Mouse (Mus musculus): ENCODE data around the gene Syde1. TPM values are rescaled to one million over a fixed set of nuclear protein-coding genes. Genes with fewer than 3 reads are reported as not detected.

The Syde1 gene
- polyA plus RNA-seq, 1 experiment from 2014 or later, result 3.3 TPM

DNA sequence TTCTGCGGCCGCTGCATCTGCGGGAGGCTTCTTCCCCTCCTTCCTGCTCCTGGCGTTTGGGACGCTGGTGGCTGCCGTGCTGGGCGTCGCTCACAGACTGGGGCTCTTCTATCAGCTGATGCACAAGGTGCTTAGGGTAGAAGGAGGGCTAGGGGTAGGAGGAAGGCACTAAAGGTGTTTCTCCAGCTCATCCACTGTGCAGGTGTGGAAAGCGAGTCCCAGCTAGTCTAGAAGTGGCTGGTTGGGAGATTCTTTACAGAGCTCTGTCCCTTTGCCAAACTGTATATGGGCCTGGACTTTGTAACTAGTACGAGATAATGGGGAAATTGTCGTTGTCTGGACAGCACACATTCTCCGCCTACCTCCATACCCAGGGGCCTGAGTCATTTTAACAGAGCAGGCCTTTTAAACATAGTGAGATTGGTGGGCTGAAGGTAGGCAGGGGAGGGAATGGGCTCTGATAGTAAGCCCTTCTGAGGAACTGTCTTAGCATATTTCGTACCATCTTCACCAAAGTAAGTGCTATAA is 16.6 kb downstream of the Syde1 start:
- peaks cover 22% of the 10 kb centered on the region for H3K4me1 ChIP-seq
- H3K4me3 ChIP-seq (replicated peaks), result peak overlapping the region; percentile 63
- peak overlapping the region; percentile 92 for H3K27ac ChIP-seq (replicated peaks)
- H3K27me3 ChIP-seq (replicated peaks), result no peaks in the 10 kb centered on the region
- H3K36me3 ChIP-seq, result peaks cover 33% of the 10 kb centered on the region
- H3K9me3 ChIP-seq (replicated peaks), result no peaks in the 10 kb centered on the region
- peak overlapping the region; percentile 75 for H3K4me2 ChIP-seq
- WGBS, result 15% methylated on average over 13 of the region's 13 CpGs
- ATAC-seq (ENCODE audit: low FRiP score), result peak; percentile 26
- H3K9ac ChIP-seq (replicated peaks), result peak overlapping the region; percentile 58

DNA sequence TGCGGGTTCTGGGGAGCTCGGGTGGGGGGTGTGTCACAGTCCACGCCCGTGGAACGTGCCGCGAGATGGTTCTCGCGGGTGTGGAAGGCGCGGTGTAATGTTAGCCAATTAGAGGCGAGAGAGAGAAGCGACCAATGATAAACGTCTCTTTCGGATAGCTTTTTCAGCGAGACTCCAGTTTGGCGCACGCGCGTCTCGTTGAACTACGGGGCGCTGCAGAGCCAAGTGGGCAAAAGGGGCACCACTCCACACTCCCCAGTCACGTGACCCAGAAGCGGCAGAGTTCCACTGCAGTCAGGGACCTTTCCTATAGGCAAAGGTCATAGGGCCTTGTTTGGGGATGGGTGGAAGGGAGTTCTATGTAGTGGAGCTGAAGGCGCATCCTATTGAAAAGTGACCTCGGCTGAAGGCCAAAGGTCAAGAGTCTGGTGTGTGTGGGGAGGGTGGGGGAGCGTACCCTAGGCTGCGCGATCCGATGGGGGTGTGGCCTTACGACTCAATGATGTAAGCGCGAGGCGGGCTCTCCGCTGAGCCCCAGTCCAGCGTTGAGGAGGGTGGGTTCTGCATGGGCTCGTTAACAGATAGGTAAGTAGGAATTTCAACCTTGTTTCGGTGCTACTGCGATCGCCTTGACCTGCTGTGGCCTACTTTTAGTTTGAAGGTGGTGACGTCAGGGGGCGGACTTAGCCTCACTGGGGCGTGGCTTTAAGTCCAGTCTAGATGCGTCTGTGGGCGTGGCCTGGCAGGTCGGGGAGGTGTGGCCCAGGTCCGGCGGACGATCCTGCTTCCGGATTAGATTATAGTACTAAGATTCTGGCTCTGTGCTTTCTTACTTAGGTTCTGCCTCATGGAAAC is 17.3 kb downstream of the Syde1 start, which contains the start of gene Ilvbl:
TSS of gene Ilvbl (plus strand) at position 97 of the 855 bp plus-strand sequence.
- peak within 1 kb of the TSS; percentile 63 for H3K4me3 ChIP-seq (replicated peaks)
- H3K27ac ChIP-seq (replicated peaks), result peak within 1 kb of the TSS; percentile 92
- no peaks in the 10 kb centered on the region for H3K27me3 ChIP-seq (replicated peaks)
- under 1% methylated on average over 51 of the region's 51 CpGs for WGBS
- peak; percentile 93 for ATAC-seq (ENCODE audit: low FRiP score)
- peak within 1 kb of the TSS; percentile 75 for H3K4me2 ChIP-seq
- H3K9me3 ChIP-seq (replicated peaks), result no peaks in the 10 kb centered on the region
- peak within 1 kb of the TSS; percentile 58 for H3K9ac ChIP-seq (replicated peaks)
- peaks cover 22% of the 10 kb centered on the region for H3K4me1 ChIP-seq
- peaks cover 27% of the 10 kb centered on the region for H3K36me3 ChIP-seq

DNA sequence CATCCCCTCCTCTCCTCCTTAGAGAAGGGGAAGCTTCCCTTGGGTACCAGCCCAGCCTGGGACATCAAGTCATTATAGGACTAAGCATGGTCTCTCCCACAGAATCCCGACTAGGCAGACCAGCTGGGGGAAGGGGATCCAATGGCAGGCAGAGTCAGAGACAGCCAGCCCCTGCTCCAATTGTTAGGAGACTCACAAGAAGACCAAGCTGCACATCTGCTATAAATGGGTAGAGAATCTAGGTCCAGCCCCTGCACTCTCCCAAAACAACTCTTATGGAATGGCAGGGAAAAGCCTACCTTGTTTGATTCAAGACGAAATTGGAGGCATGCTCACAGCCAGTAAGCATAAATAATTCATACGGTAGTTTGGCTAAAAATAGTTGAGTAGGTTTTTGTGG is 18.5 kb downstream of the Syde1 start:
- no peak overlapping the region for H3K9ac ChIP-seq (replicated peaks)
- H3K4me3 ChIP-seq (replicated peaks), result no peak overlapping the region
- no peaks in the 10 kb centered on the region for H3K27me3 ChIP-seq (replicated peaks)
- H3K36me3 ChIP-seq, result peaks cover 14% of the 10 kb centered on the region
- no peaks in the 10 kb centered on the region for H3K9me3 ChIP-seq (replicated peaks)
- H3K4me2 ChIP-seq, result no peak overlapping the region; the same call in 1 of the 2 replicates
- H3K27ac ChIP-seq (replicated peaks), result peak overlapping the region; percentile 92; the same call in 1 of the 2 replicates
- H3K4me1 ChIP-seq, result peaks cover 22% of the 10 kb centered on the region
- no peak for ATAC-seq (ENCODE audit: low FRiP score)
- 78% methylated on average over 3 of the region's 3 CpGs for WGBS

DNA sequence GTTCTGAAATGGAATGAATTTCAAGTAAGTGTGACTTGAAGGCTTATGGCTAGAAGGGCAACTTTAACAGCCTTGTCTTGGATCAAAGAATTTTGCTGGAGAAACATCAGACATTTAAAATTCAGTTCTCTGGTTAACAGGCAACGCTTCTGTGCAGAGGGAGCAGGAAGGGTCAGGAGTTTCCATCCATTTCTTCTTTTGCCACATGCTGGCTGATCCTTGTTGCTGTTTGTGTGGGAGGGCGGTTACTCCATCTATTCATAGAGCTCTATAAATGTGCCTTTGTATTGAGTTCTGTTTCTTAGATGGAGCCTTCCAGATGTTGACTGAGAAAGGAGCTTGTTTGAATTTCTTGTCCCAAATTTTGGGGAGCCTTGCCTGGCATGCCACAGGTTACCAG is 20.9 kb downstream of the Syde1 start:
- no peaks in the 10 kb centered on the region for H3K9me3 ChIP-seq (replicated peaks)
- no peak overlapping the region for H3K9ac ChIP-seq (replicated peaks)
- H3K4me2 ChIP-seq, result no peak overlapping the region
- H3K27me3 ChIP-seq (replicated peaks), result no peaks in the 10 kb centered on the region
- ATAC-seq (ENCODE audit: low FRiP score), result no peak
- WGBS, result 69% methylated on average over 2 of the region's 2 CpGs
- no peak overlapping the region for H3K27ac ChIP-seq (replicated peaks)
- peaks cover 12% of the 10 kb centered on the region for H3K4me1 ChIP-seq
- H3K4me3 ChIP-seq (replicated peaks), result no peak overlapping the region
- H3K36me3 ChIP-seq, result no peaks in the 10 kb centered on the region

DNA sequence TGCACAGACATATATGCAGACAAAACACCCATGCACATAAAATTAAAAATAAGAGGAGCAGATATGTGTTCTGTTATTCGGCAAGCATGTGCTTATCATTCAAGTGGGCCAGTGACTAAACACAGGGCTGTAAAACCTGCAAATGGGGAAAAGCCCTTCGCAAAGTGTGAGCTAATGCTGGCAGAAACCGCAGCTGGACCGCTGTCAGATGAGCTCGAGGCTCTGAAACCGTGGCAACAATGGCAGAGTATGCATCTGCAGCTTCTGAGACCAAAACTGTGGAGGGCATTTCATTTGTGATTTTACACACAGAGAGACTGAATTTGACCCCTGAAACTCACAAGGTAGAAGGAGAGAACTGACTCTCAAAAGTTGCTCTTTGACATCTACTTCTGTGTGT is 21.3 kb downstream of the Syde1 start:
- 58% methylated on average over 6 of the region's 6 CpGs for WGBS
- no peak for ATAC-seq (ENCODE audit: low FRiP score)
- no peak overlapping the region for H3K4me2 ChIP-seq

DNA sequence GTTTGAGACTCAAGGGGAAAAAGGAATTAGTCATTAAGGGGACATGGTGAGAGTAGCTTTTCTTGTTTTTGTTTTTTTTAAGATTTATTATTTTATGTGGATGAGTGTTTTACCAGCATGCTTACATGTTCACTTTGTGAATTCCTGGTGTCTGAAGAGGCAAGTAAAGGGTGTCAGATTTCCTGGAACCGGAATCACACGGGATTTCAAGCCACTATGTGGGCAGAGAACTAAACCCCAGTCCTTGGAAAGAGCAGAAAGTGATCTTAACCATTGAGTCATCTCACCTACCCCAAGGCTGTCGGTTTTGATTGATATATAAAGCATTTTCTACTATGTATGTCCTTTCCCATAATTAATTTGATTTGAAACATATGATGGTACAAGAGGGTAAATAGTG is 22.1 kb downstream of the Syde1 start:
- Histone ChIP-seq H3K27me3 (replicated peaks) (no peaks in the 10 kb centered on the region), H3K4me1 (0 out of 2 replicates have a peak, but pooled peaks cover 3% of the 10 kb centered on the region), H3K27ac (replicated peaks) (no peak overlapping the region), H3K36me3 (no peaks in the 10 kb centered on the region), H3K9ac (replicated peaks) (no peak overlapping the region), H3K4me3 (replicated peaks) (no peak overlapping the region), H3K4me2 (no peak overlapping the region), H3K9me3 (replicated peaks) (no peaks in the 10 kb centered on the region)
- WGBS, result 64% methylated on average over 3 of the region's 3 CpGs
- ATAC-seq (ENCODE audit: low FRiP score), result no peak

More for the DNA sequence above, 21.3 kb downstream of the Syde1 start:
- H3K36me3 ChIP-seq, result no peaks in the 10 kb centered on the region
- no peaks in the 10 kb centered on the region for H3K9me3 ChIP-seq (replicated peaks)
- H3K4me3 ChIP-seq (replicated peaks), result no peak overlapping the region
- no peak overlapping the region for H3K9ac ChIP-seq (replicated peaks)
- no peaks in the 10 kb centered on the region for H3K27me3 ChIP-seq (replicated peaks)
- no peak overlapping the region for H3K27ac ChIP-seq (replicated peaks)
- H3K4me1 ChIP-seq, result peaks cover 8% of the 10 kb centered on the region

DNA sequence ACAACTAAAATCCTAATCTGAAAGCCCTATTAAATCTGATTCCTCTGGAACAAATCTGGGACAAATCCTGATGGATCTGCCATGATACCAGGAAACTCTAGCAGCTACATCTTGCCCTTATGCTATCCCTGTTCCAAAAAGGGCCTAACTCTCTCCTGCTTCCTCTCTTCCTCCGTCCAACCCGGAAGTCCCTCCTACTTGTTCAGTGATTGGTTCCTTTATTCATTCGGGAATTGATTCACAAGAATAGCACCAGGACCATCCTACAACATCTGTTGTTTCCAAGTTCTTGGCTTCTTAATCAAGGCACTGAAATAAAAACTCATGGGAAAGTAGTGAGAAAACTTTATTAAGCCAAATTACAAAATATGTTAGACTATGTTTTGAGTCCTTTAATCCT is 22.6 kb downstream of the Syde1 start:
- Histone ChIP-seq H3K9me3 (replicated peaks) (no peaks in the 10 kb centered on the region), H3K4me1 (0 out of 2 replicates have a peak, but pooled peaks cover 3% of the 10 kb centered on the region), H3K9ac (replicated peaks) (no peak overlapping the region), H3K27me3 (replicated peaks) (no peaks in the 10 kb centered on the region), H3K27ac (replicated peaks) (no peak overlapping the region), H3K36me3 (no peaks in the 10 kb centered on the region), H3K4me2 (no peak overlapping the region), H3K4me3 (replicated peaks) (no peak overlapping the region)
- WGBS, result 87% methylated on average over 3 of the region's 3 CpGs
- no peak for ATAC-seq (ENCODE audit: low FRiP score)

DNA sequence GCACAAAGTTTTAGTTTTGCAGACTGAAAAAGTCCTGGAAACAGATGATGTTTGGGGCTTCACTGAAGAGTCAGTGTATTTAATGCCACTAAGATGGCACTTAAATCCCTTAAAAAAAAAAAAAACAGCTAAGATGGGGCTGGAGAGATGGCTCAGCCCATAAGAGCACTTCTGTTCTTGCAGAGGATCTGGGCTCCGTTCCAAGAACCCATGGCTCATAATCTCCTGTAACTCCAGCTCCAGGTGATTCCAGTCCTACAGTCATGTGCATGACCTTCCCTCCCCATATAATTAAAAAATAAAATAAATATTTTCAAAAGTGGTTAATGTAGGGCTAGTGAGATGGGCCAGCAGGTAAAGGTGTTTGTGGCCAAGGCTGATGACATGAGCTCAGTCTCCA is 26.7 kb downstream of the Syde1 start:
- Histone ChIP-seq H3K36me3 (no peaks in the 10 kb centered on the region), H3K27me3 (replicated peaks) (no peaks in the 10 kb centered on the region), H3K27ac (replicated peaks) (no peak overlapping the region), H3K9me3 (replicated peaks) (no peaks in the 10 kb centered on the region), H3K4me3 (replicated peaks) (no peak overlapping the region), H3K9ac (replicated peaks) (no peak overlapping the region), H3K4me2 (no peak overlapping the region), H3K4me1 (no peaks in the 10 kb centered on the region)
- 86% methylated on average over 1 of the region's 1 CpGs for WGBS
- no peak for ATAC-seq (ENCODE audit: low FRiP score)

DNA sequence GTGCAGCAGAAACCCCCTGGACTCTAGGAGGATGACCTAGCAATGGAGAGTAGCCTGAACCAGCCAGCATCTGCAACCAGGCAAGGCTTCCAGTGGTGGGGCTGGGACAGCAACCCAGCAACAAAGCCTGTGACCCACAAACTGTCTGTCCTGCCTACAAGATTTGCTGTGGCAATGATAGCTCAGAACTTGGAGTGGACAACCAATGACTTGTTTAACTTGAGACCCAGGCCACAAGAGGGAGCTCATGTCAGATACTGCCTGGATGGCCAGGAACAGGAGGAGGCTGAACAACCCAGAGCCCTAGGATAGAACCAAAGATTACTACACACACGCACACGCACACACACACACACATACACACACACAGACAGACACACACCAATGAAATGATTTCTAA is 50.8 kb downstream of the Syde1 start:
- Histone ChIP-seq H3K27ac (replicated peaks) (no peak overlapping the region), H3K9ac (replicated peaks) (no peak overlapping the region), H3K27me3 (replicated peaks) (no peaks in the 10 kb centered on the region), H3K36me3 (no peaks in the 10 kb centered on the region), H3K4me3 (replicated peaks) (no peak overlapping the region), H3K4me1 (no peaks in the 10 kb centered on the region), H3K9me3 (replicated peaks) (no peaks in the 10 kb centered on the region), H3K4me2 (no peak overlapping the region)
- ATAC-seq (ENCODE audit: low FRiP score), result no peak
- WGBS, result 76% methylated on average over 2 of the region's 2 CpGs

Other genes starting within 250 kb of the Syde1 start
- 77.4 and 77.6 TPM in 2 replicates for gene Agpat3, start 239.5 kb downstream of the Syde1 start, polyA plus RNA-seq (2015; fragmentation: Nextera tagmentation; extraction: Ambion mirVana)
- 413 and 414 TPM in 2 replicates for gene Rrp1, start 178.9 kb downstream of the Syde1 start, polyA plus RNA-seq (2015; fragmentation: Nextera tagmentation; extraction: Ambion mirVana)
- gene Cstb, start 166.3 kb downstream of the Syde1 start, polyA plus RNA-seq (2015; fragmentation: Nextera tagmentation; extraction: Ambion mirVana), result 97.0 and 207 TPM in 2 replicates
- gene Pdxk, start 127.0 kb downstream of the Syde1 start, polyA plus RNA-seq (2015; fragmentation: Nextera tagmentation; extraction: Ambion mirVana), result 48.4 and 49.2 TPM in 2 replicates
- gene Olfr1358, start 74.5 kb downstream of the Syde1 start, polyA plus RNA-seq (2015; fragmentation: Nextera tagmentation; extraction: Ambion mirVana), result not detected in 2 replicates
- gene Ilvbl, start 17.6 kb downstream of the Syde1 start, polyA plus RNA-seq (2015; fragmentation: Nextera tagmentation; extraction: Ambion mirVana), result 64.8 and 66.9 TPM in 2 replicates
- gene Olfr1357, start 26.1 kb upstream of the Syde1 start, polyA plus RNA-seq (2015; fragmentation: Nextera tagmentation; extraction: Ambion mirVana), result not detected in 2 replicates
- 0.10 TPM in 1 of 2 replicates, not detected in the other for gene Casp14, start 126.3 kb upstream of the Syde1 start, polyA plus RNA-seq (2015; fragmentation: Nextera tagmentation; extraction: Ambion mirVana)
- gene Ccdc105, start 161.1 kb upstream of the Syde1 start, polyA plus RNA-seq (2015; fragmentation: Nextera tagmentation; extraction: Ambion mirVana), result 0.36 and 0.49 TPM in 2 replicates
- 27.5 and 31.0 TPM in 2 replicates for gene Slc1a6, start 188.5 kb upstream of the Syde1 start, polyA plus RNA-seq (2015; fragmentation: Nextera tagmentation; extraction: Ambion mirVana)

All from neural tube, embryonic 15.5 days (tissue).